Mouse (Mus musculus) neural tube, embryonic 13.5 days (tissue): Measurements from ENCODE around the gene Hoxd10. TPM values are rescaled to one million over a fixed set of nuclear protein-coding genes. Genes with fewer than 3 reads are reported as not detected.

ENCODE experiments used
- ATAC-seq: fragments of 200-750 bp; cut with Nextera tagmentation; 2 replicates; pipeline ENCODE4 v1.8.0; 2017; ENCODE audit warnings: low read depth, mild to moderate bottlenecking, moderate TSS enrichment, moderate library complexity
- H3K27ac ChIP-seq: fragments of 300-500 bp; sonication (generic); replicated peaks from 2 replicates; pipeline ENCODE4 v1.5.1; 2015; ENCODE audit warnings: moderate library complexity, mild to moderate bottlenecking, inconsistent platforms
- H3K27me3 ChIP-seq: fragments of 300-500 bp; sonication (generic); 2 replicates; pipeline ENCODE4 v1.6.1; 2015; ENCODE audit warnings: mild to moderate bottlenecking, inconsistent platforms
- H3K36me3 ChIP-seq: fragments of 300-500 bp; sonication (generic); 2 replicates; pipeline ENCODE4 v1.6.1; 2015; ENCODE audit warnings: mild to moderate bottlenecking, inconsistent platforms
- H3K4me1 ChIP-seq: fragments of 300-500 bp; sonication (generic); replicated peaks from 2 replicates; pipeline ENCODE4 v1.6.1; 2015; ENCODE audit warnings: inconsistent platforms
- H3K4me2 ChIP-seq: fragments of 300-500 bp; sonication (generic); 2 replicates; pipeline ENCODE4 v1.6.1; 2015; ENCODE audit warnings: inconsistent platforms, mild to moderate bottlenecking, moderate library complexity
- H3K4me3 ChIP-seq: fragments of 300-500 bp; sonication (generic); 2 replicates; pipeline ENCODE4 v1.5.1; 2015; ENCODE audit warnings: mild to moderate bottlenecking, inconsistent platforms
- H3K9ac ChIP-seq: fragments of 300-500 bp; sonication (generic); 2 replicates; pipeline ENCODE4 v1.6.1; 2015; ENCODE audit warnings: moderate library complexity, mild to moderate bottlenecking, inconsistent platforms
- H3K9me3 ChIP-seq: fragments of 300-500 bp; sonication (generic); 2 replicates; pipeline ENCODE4 v1.6.1; 2016; ENCODE audit warnings: inconsistent platforms
- WGBS: fragments of 180-500 bp; shearing (Covaris S2); methylation state at CpG from one replicate; pipeline ENCODE4 v1.1.7; 2015; 5-methylcytosine and 5-hydroxymethylcytosine counted together
- polyA plus RNA-seq: library from polyadenylated mRNA; unstranded; fragments of >200 nt; fragmentation: Nextera tagmentation; extraction: Ambion mirVana; gene quantifications from 2 replicates; pipeline ENCODE4 v1.2.1, GENCODE M21; 2015

The Hoxd10 gene
- polyA plus RNA-seq, 1 experiment from 2014 or later: 132 TPM

- 2% methylated on average over 62 of the region's 62 CpGs for WGBS
- peaks cover 19% of the 10 kb centered on the region for H3K4me1 ChIP-seq
- peak overlapping the region; percentile 31; the same call in 1 of the 2 replicates for H3K9ac ChIP-seq
- H3K27me3 ChIP-seq: peaks cover 90% of the 10 kb centered on the region
- ATAC-seq: no peak
- no peak overlapping the region for H3K27ac ChIP-seq
- no peaks in the 10 kb centered on the region for H3K36me3 ChIP-seq
- no peaks in the 10 kb centered on the region for H3K9me3 ChIP-seq
- H3K4me3 ChIP-seq: peak overlapping the region; percentile 20
- H3K4me2 ChIP-seq: 0 out of 2 replicates have a peak overlapping the region, but pooled peaks have one; percentile 13
Measured at GRCm38 (mm10) chr2:74657251-74658023, 34.3 kb upstream of the Hoxd10 start.

DNA sequence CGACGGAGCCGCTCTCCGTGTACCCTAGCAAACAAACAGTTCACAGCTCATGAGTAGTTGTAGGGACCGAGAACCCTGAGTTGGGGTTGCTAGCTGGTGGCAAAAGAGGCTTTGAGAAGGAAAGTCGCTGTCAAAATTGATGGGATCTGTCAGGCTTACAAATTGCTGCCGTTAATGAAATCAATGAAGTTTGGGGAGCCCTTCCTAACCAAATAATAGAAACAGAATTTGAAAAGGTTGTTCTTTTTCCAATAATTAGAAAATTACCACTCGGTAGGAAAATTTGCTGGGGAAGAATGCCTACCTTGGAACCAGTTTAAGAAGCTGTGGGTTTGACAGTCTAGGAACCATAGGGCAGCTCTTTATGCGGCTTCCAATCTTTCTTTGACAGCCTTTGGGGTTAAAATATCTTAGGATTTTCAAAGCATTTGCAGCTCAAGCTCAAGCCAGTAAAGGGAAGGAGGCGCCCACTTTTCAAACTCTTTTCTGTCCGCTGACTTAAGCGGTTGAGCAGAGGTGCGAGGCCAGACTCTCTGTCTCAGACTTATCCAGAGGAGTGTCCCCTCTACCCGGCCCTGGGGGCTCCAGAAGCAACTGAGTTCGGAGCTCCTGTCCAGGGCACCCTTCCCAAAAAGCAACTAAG lies 33.6 kb upstream of the Hoxd10 start:
- peaks cover 19% of the 10 kb centered on the region for H3K4me1 ChIP-seq
- no peaks in the 10 kb centered on the region for H3K9me3 ChIP-seq
- no peaks in the 10 kb centered on the region for H3K36me3 ChIP-seq
- H3K27me3 ChIP-seq: peaks cover 94% of the 10 kb centered on the region
- ATAC-seq: no peak
- H3K4me2 ChIP-seq: 0 out of 2 replicates have a peak overlapping the region, but pooled peaks have one; percentile 13
- H3K27ac ChIP-seq: 0 out of 2 replicates have a peak overlapping the region, but pooled peaks have one; percentile 0
- 2% methylated on average over 15 of the region's 15 CpGs for WGBS
- H3K4me3 ChIP-seq: peak overlapping the region; percentile 20
- H3K9ac ChIP-seq: peak overlapping the region; percentile 31; the same call in 1 of the 2 replicates

- H3K9ac ChIP-seq: 0 out of 2 replicates have a peak overlapping the region, but pooled peaks have one; percentile 12
- no peak for ATAC-seq
- no peaks in the 10 kb centered on the region for H3K9me3 ChIP-seq
- H3K27ac ChIP-seq: 0 out of 2 replicates have a peak overlapping the region, but pooled peaks have one; percentile 0
- peaks cover 19% of the 10 kb centered on the region for H3K4me1 ChIP-seq
- H3K4me3 ChIP-seq: peak overlapping the region; percentile 18
- WGBS: under 1% methylated on average over 47 of the region's 47 CpGs
- H3K36me3 ChIP-seq: no peaks in the 10 kb centered on the region
- no peak overlapping the region for H3K4me2 ChIP-seq
- peaks cover 98% of the 10 kb centered on the region for H3K27me3 ChIP-seq
Measured at GRCm38 (mm10) chr2:74658667-74659371, 32.9 kb upstream of the Hoxd10 start.

DNA sequence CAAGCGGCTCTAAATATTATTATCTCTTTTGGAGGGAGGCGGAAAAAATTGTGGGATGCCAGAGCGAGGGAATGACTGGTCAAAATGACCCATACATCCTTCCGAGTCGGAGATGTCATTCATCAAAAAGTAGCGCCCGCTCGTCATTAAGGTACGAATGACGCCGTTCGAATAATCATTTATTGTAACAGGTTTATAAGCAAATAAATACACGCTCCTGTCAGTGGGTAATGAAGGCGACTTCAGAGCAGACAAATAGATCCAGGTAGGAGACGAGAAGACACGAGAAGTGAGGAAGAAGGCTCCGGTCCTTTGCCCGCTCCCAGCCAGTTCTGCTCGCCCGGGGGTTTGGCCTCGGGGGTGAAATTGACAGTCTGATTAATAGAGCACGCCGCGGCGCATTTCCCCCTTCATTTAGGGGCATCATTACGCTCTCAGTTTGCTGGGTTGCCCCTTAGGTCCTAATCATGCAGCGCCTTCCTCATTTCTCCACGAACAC lies 32.2 kb upstream of the Hoxd10 start, which contains the start of gene Evx2:
Evx2 (minus strand) TSS at position 51 of the 499 bp plus-strand sequence.
- Histone ChIP-seq H3K9me3 (no peaks in the 10 kb centered on the region), H3K4me3 (peak within 1 kb of the TSS; percentile 18), H3K27ac (0 out of 2 replicates have a peak within 1 kb of the TSS, but pooled peaks have one; percentile 0), H3K36me3 (no peaks in the 10 kb centered on the region), H3K27me3 (peaks cover 98% of the 10 kb centered on the region), H3K9ac (0 out of 2 replicates have a peak within 1 kb of the TSS, but pooled peaks have one; percentile 12), H3K4me1 (peaks cover 19% of the 10 kb centered on the region), H3K4me2 (no peak within 1 kb of the TSS)
- no peak for ATAC-seq
- 1% methylated on average over 28 of the region's 28 CpGs for WGBS

DNA sequence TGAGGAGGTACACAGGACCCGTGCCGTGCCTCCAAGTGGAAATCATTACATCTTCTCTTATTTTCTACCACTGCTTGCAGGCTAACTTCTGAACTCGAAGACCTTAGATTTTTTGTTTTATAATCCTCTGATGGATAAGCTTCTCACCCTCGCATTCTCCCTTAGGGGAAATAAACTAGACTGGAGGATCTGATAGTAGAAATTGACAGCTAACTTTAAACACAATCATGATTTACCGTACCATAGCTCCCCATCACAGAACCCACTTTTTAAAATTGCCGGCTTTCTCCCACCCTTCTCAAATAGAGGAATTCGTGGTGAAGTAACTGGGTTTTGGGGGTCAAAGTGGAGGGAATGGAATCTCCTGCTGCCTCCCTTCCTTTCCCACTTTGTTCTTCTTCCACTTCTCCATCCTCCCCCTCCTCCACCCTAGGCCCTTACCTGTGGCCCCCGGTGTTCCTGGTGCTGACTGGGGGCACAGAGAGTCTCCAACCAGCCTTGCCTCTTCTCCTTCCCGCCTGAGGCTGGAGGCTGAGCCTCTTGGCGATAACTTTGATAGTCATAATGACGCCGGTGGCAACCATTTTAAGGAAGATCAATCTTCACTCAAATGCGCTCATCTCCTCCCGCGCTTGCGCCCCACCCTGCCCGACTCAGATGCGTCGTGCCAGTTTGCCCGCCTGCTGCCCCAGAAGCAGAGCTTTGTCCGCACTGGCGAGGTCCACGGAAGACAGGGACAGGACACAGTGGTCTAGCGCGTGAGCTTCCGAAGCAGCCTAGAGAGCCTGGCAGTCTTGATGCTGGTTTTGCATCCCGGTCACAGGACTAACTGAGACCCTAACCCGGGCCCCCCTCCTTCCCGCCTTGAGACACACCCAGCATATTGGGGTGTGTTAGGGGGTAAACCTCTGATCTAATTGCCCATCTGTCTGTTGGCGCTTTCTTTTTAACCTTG lies 31.0 kb upstream of the Hoxd10 start:
- no peak for ATAC-seq
- H3K4me1 ChIP-seq: peaks cover 14% of the 10 kb centered on the region
- WGBS: 2% methylated on average over 30 of the region's 30 CpGs

GRCm38 (mm10) chr2:74661685-74662084 lies 30.0 kb upstream of the Hoxd10 start:
- peaks cover 97% of the 10 kb centered on the region for H3K27me3 ChIP-seq
- no peaks in the 10 kb centered on the region for H3K9me3 ChIP-seq
- 0 out of 2 replicates have a peak overlapping the region, but pooled peaks have one; percentile 27 for H3K4me2 ChIP-seq
- H3K36me3 ChIP-seq: no peaks in the 10 kb centered on the region
- under 1% methylated on average over 14 of the region's 14 CpGs for WGBS
- no peak overlapping the region for H3K27ac ChIP-seq
- H3K4me1 ChIP-seq: peaks cover 8% of the 10 kb centered on the region
- H3K9ac ChIP-seq: no peak overlapping the region
- peak; percentile 36 for ATAC-seq
- H3K4me3 ChIP-seq: peak overlapping the region; percentile 4; the same call in 1 of the 2 replicates

More for the DNA sequence above, 31.0 kb upstream of the Hoxd10 start:
- no peak overlapping the region for H3K27ac ChIP-seq
- no peak overlapping the region for H3K9ac ChIP-seq
- H3K4me3 ChIP-seq: peak overlapping the region; percentile 9; the same call in 1 of the 2 replicates
- 0 out of 2 replicates have a peak overlapping the region, but pooled peaks have one; percentile 9 for H3K4me2 ChIP-seq
- H3K36me3 ChIP-seq: no peaks in the 10 kb centered on the region
- H3K27me3 ChIP-seq: peaks cover 97% of the 10 kb centered on the region
- no peaks in the 10 kb centered on the region for H3K9me3 ChIP-seq

GRCm38 (mm10) chr2:74663291-74663925 lies 28.3 kb upstream of the Hoxd10 start:
- H3K4me3 ChIP-seq: no peak overlapping the region
- no peaks in the 10 kb centered on the region for H3K36me3 ChIP-seq
- H3K9me3 ChIP-seq: no peaks in the 10 kb centered on the region
- no peak overlapping the region for H3K27ac ChIP-seq
- peaks cover 12% of the 10 kb centered on the region for H3K4me1 ChIP-seq
- WGBS: 2% methylated on average over 18 of the region's 18 CpGs
- no peak overlapping the region for H3K4me2 ChIP-seq
- peaks cover 99% of the 10 kb centered on the region for H3K27me3 ChIP-seq
- 0 out of 2 replicates have a peak, but pooled peaks have one; percentile 60 for ATAC-seq
- no peak overlapping the region for H3K9ac ChIP-seq

DNA sequence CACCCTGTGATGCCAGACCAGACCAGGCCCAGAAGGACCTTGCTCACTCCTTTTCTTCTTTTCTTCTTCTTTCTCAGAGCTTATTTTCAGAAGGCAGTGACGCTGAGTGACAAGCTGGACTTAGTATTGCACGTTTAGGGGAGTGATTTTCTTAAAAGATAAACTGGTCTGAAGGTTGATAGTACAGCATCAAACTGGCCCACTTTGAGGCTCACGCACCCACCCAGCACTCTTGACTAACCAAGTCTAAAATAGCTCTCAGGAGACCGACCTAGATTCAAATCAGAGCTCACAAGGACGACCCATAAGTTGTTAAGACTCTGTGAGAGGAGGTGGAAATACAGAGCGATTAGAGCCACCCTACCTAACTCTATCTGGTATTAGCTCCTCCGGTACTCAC lies 25.3 kb upstream of the Hoxd10 start:
- peaks cover 17% of the 10 kb centered on the region for H3K4me1 ChIP-seq
- 2% methylated on average over 7 of the region's 7 CpGs for WGBS
- no peaks in the 10 kb centered on the region for H3K9me3 ChIP-seq
- H3K36me3 ChIP-seq: no peaks in the 10 kb centered on the region
- H3K27ac ChIP-seq: no peak overlapping the region
- ATAC-seq: no peak
- no peak overlapping the region for H3K9ac ChIP-seq
- H3K4me3 ChIP-seq: no peak overlapping the region
- H3K27me3 ChIP-seq: peaks cover 99% of the 10 kb centered on the region
- no peak overlapping the region for H3K4me2 ChIP-seq

- Histone ChIP-seq H3K4me2 (peak overlapping the region; percentile 50; the same call in 1 of the 2 replicates), H3K9me3 (no peaks in the 10 kb centered on the region), H3K4me1 (peaks cover 13% of the 10 kb centered on the region), H3K27ac (no peak overlapping the region), H3K27me3 (peaks cover 99% of the 10 kb centered on the region), H3K9ac (no peak overlapping the region), H3K4me3 (no peak overlapping the region), H3K36me3 (no peaks in the 10 kb centered on the region)
- no peak for ATAC-seq
- under 1% methylated on average over 36 of the region's 36 CpGs for WGBS
Measured at GRCm38 (mm10) chr2:74667191-74667841, 24.4 kb upstream of the Hoxd10 start.

DNA sequence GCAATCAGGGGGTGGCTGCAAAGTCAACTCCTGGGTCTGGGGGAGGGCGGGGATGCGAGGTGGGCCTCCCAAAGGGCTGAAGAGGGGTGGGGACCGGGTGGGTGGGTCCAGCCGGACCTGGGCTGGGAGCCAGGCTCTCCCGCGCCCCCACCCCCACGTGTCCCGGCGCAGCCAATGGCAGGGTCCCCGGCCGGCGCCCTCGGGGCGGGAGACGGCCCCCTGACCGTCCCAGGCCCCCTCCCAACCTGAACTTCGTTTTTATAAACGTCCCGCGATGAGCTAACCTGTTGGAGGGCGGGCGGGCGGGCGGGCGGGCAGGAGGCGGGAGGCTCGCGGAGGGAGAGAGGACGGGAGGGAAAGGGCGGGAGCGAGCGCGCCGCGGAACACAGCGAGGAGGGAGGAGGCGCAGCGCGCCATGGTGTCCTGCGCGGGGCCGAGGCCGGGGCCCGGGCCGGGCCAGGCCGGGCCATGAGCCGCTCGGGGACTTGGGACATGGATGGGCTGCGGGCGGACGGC lies 23.8 kb upstream of the Hoxd10 start, which contains the start of gene Hoxd13:
Hoxd13 (plus strand) TSS at position 469 of the 516 bp plus-strand sequence.
- H3K27me3 ChIP-seq: peaks cover 99% of the 10 kb centered on the region
- 0 out of 2 replicates have a peak within 1 kb of the TSS, but pooled peaks have one; percentile 38 for H3K9ac ChIP-seq
- H3K4me3 ChIP-seq: peak within 1 kb of the TSS; percentile 33
- no peak within 1 kb of the TSS for H3K27ac ChIP-seq
- no peaks in the 10 kb centered on the region for H3K36me3 ChIP-seq
- H3K4me1 ChIP-seq: peaks cover 18% of the 10 kb centered on the region
- H3K9me3 ChIP-seq: no peaks in the 10 kb centered on the region
- peak within 1 kb of the TSS; percentile 50 for H3K4me2 ChIP-seq
- WGBS: 1% methylated on average over 36 of the region's 51 CpGs
- no peak for ATAC-seq
